ENCODE assay signal across 7 mouse cellular contexts in genomic region chr15:85652871-85653337, GRCm38 (mm10).
DNase-seq lines count a peak whose midpoint lies in the region; ATAC-seq and TF ChIP-seq lines count a peak whose summit lies in the region.

No protein-coding gene starts in this region.

- peak overlapping the region; percentile 90 for H3K4me2 ChIP-seq in lung, embryonic 14.5 days
- H3K4me2 ChIP-seq in forebrain, embryonic 12.5 days: peak overlapping the region; percentile 53
- peak overlapping the region; percentile 69 for H3K4me2 ChIP-seq in stomach, embryonic 14.5 days (replicated peaks; ENCODE audit: low read depth, low read length)

- H3K9me3 ChIP-seq in lung, embryonic 14.5 days (ENCODE audit: low read depth, low read length): no peaks in the 10 kb centered on the region
- H3K9me3 ChIP-seq in forebrain, embryonic 12.5 days: no peaks in the 10 kb centered on the region
- no peaks in the 10 kb centered on the region for H3K9me3 ChIP-seq in stomach, embryonic 14.5 days (ENCODE audit: control insufficient read depth, low read depth, low read length)

- 0 out of 2 replicates have a peak, but pooled peaks have one; percentile 1 for TF ChIP-seq CTCF in lung, embryonic 14.5 days (IDR thresholded peaks at IDR 0.05; ENCODE audit: low read depth)

- H3K27ac ChIP-seq in lung, embryonic 14.5 days (ENCODE audit: low read depth): peak overlapping the region; percentile 99
- H3K27ac ChIP-seq in forebrain, embryonic 12.5 days: peak overlapping the region; percentile 95
- peak overlapping the region; percentile 99; the same call in 1 of the 2 replicates for H3K27ac ChIP-seq in stomach, embryonic 14.5 days (ENCODE audit: low read length)

- WGBS in lung, embryonic 14.5 days: 44% methylated on average over 9 of the region's 9 CpGs
- WGBS in forebrain, embryonic 12.5 days: 31% methylated on average over 9 of the region's 9 CpGs
- 56% methylated on average over 9 of the region's 9 CpGs for WGBS in stomach, embryonic 14.5 days

- H3K9ac ChIP-seq in lung, embryonic 14.5 days: peak overlapping the region; percentile 73
- H3K9ac ChIP-seq in forebrain, embryonic 12.5 days: peak overlapping the region; percentile 55
- peak overlapping the region; percentile 76 for H3K9ac ChIP-seq in stomach, embryonic 14.5 days (replicated peaks; ENCODE audit: low read depth, low read length)

- no peaks in the 10 kb centered on the region for H3K27me3 ChIP-seq in lung, embryonic 14.5 days (ENCODE audit: insufficient read depth, low read length)
- peaks cover 94% of the 10 kb centered on the region for H3K27me3 ChIP-seq in forebrain, embryonic 12.5 days
- H3K27me3 ChIP-seq in stomach, embryonic 14.5 days (ENCODE audit: control insufficient read depth, insufficient read depth, low read length): no peaks in the 10 kb centered on the region

- H3K36me3 ChIP-seq in lung, embryonic 14.5 days (ENCODE audit: insufficient read depth): peaks cover 5% of the 10 kb centered on the region; the same call in 1 of the 2 replicates
- no peaks in the 10 kb centered on the region for H3K36me3 ChIP-seq in forebrain, embryonic 12.5 days (replicated peaks)
- H3K36me3 ChIP-seq in stomach, embryonic 14.5 days (ENCODE audit: control insufficient read depth, insufficient read depth, low read length): no peaks in the 10 kb centered on the region

- H3K4me3 ChIP-seq in lung, embryonic 14.5 days (ENCODE audit: low read depth, low read length): peak overlapping the region; percentile 42
- peak overlapping the region; percentile 32; the same call in 1 of the 2 replicates for H3K4me3 ChIP-seq in forebrain, embryonic 12.5 days (replicated peaks)
- peak overlapping the region; percentile 35; the same call in 1 of the 2 replicates for H3K4me3 ChIP-seq in stomach, embryonic 14.5 days (ENCODE audit: low read depth, low read length)

- ATAC-seq in lung, embryonic 14.5 days (ENCODE audit: insufficient read depth): peak; percentile 7; the same call in 1 of the 2 replicates
- ATAC-seq in forebrain, embryonic 12.5 days (ENCODE audit: low FRiP score): peak; percentile 50
- no peak for ATAC-seq in stomach, embryonic 14.5 days (ENCODE audit: insufficient number of reproducible peaks, insufficient read depth, low FRiP score, low read depth)

- H3K4me1 ChIP-seq in lung, embryonic 14.5 days (ENCODE audit: insufficient read depth): peaks cover 29% of the 10 kb centered on the region
- peaks cover 42% of the 10 kb centered on the region for H3K4me1 ChIP-seq in forebrain, embryonic 12.5 days
- peaks cover 22% of the 10 kb centered on the region for H3K4me1 ChIP-seq in stomach, embryonic 14.5 days (ENCODE audit: control insufficient read depth, insufficient read depth, low read length)

- DNase-seq in lung, embryonic 14.5 days: no peak
- no peak for DNase-seq in lung, postnatal 25 days (ENCODE audit: low spot score)
- peak; percentile 80 for DNase-seq in cerebellum, adult 11-12 months
- peak; percentile 65 to 66 for DNase-seq in layer of hippocampus, postnatal 10 days (ENCODE audit: low spot score in 2 of 2)
- DNase-seq in urinary bladder, postnatal 25 days (ENCODE audit: low spot score): no peak

Comparison
In these comparisons a context has a peak if more than half of its experiments do, and no peak if none do; other contexts are left out.
1. DNase-seq: peak in cerebellum, adult 11-12 months (single experiment) and layer of hippocampus, postnatal 10 days (2 of 2); none in lung, embryonic 14.5 days (single experiment), lung, postnatal 25 days (single experiment) and urinary bladder, postnatal 25 days (single experiment).
2. Peak in every context shown above with its lines, with median percentiles within 50 percentile points of each other: H3K27ac ChIP-seq, H3K4me2 ChIP-seq, H3K4me3 ChIP-seq and H3K9ac ChIP-seq.